Mouse (Mus musculus) kidney, embryonic 16.5 days (tissue): Measurements from ENCODE around the gene Pros1. TPM values are rescaled to one million over a fixed set of nuclear protein-coding genes. Genes with fewer than 3 reads are reported as not detected.
A peak's percentile ranks its signal among the peaks of the same experiment; 100 is the strongest.

Experiments used
- ATAC-seq: fragments of 200-750 bp; cut with Nextera tagmentation; 2 replicates; pipeline ENCODE4 v1.8.0; 2017; ENCODE audit warnings: moderate TSS enrichment; ENCODE audit not compliant: low FRiP score, low TSS enrichment
- H3K27ac ChIP-seq: fragments of 300-500 bp; sonication (generic); 2 replicates; pipeline ENCODE4 v1.5.1; 2014; ENCODE audit warnings: low read length
- H3K27me3 ChIP-seq: fragments of 300-500 bp; sonication (generic); 2 replicates; pipeline ENCODE4 v1.6.1; 2014; ENCODE audit warnings: low read length, control low read depth, mixed read lengths; ENCODE audit not compliant: insufficient read depth
- H3K36me3 ChIP-seq: fragments of 300-500 bp; sonication (generic); 2 replicates; pipeline ENCODE4 v1.6.1; 2014; ENCODE audit warnings: low read length, control low read depth, mixed read lengths; ENCODE audit not compliant: insufficient read depth
- H3K4me1 ChIP-seq: fragments of 300-500 bp; sonication (generic); 2 replicates; pipeline ENCODE4 v1.6.1; 2014; ENCODE audit warnings: low read length, control low read depth, mixed read lengths; ENCODE audit not compliant: insufficient read depth
- H3K4me2 ChIP-seq: fragments of 300-500 bp; sonication (generic); replicated peaks from 2 replicates; pipeline ENCODE4 v1.6.1; 2014; ENCODE audit warnings: low read depth, low read length
- H3K4me3 ChIP-seq: fragments of 300-500 bp; sonication (generic); 2 replicates; pipeline ENCODE4 v1.5.1; 2014; ENCODE audit warnings: mild to moderate bottlenecking, low read length
- H3K9ac ChIP-seq: fragments of 300-500 bp; sonication (generic); replicated peaks from 2 replicates; pipeline ENCODE4 v1.6.1; 2014; ENCODE audit warnings: low read length
- H3K9me3 ChIP-seq: fragments of 300-500 bp; sonication (generic); 2 replicates; pipeline ENCODE4 v1.6.1; 2016; ENCODE audit warnings: low read length, control low read depth
- WGBS: fragments of 180-500 bp; shearing (Covaris S2); extraction: QIAGEN DNeasy Blood & Tissue Kit; methylation state at CpG from one replicate; pipeline ENCODE4 v1.1.7; 2014; 5-methylcytosine and 5-hydroxymethylcytosine counted together
- polyA plus RNA-seq: library from polyadenylated mRNA; unstranded; fragments of >200 nt; fragmentation: Nextera tagmentation; extraction: Ambion mirVana; gene quantifications from 2 replicates; pipeline ENCODE4 v1.2.1, GENCODE M21; 2015

Pros1 gene
- polyA plus RNA-seq, 1 experiment from 2014 or later, result 37.9 TPM

- Histone ChIP-seq H3K36me3 (no peaks in the 10 kb centered on the region), H3K9ac (no peak overlapping the region), H3K27me3 (no peaks in the 10 kb centered on the region), H3K4me2 (no peak overlapping the region), H3K27ac (no peak overlapping the region), H3K4me1 (peaks cover 2% of the 10 kb centered on the region; the same call in 1 of the 2 replicates), H3K4me3 (no peak overlapping the region), H3K9me3 (no peaks in the 10 kb centered on the region)
- 95% methylated on average over 1 of the region's 1 CpGs for WGBS
- no peak for ATAC-seq
Observed at GRCm38 (mm10) chr16:62858018-62858417, 3.9 kb downstream of the Pros1 start.

- no peak overlapping the region for H3K27ac ChIP-seq
- ATAC-seq, result no peak
- H3K9ac ChIP-seq, result no peak overlapping the region
- no peak overlapping the region for H3K4me2 ChIP-seq
- peaks cover 2% of the 10 kb centered on the region; the same call in 1 of the 2 replicates for H3K4me1 ChIP-seq
- 86% methylated on average over 1 of the region's 1 CpGs for WGBS
- no peak overlapping the region for H3K4me3 ChIP-seq
- no peaks in the 10 kb centered on the region for H3K27me3 ChIP-seq
- H3K36me3 ChIP-seq, result no peaks in the 10 kb centered on the region
- H3K9me3 ChIP-seq, result no peaks in the 10 kb centered on the region
Observed at GRCm38 (mm10) chr16:62860140-62860539, 6.0 kb downstream of the Pros1 start.

GRCm38 (mm10) chr16:62861455-62861854 lies 7.3 kb downstream of the Pros1 start:
- Histone ChIP-seq H3K4me2 (no peak overlapping the region), H3K9ac (no peak overlapping the region), H3K27me3 (no peaks in the 10 kb centered on the region), H3K27ac (no peak overlapping the region), H3K9me3 (no peaks in the 10 kb centered on the region), H3K36me3 (no peaks in the 10 kb centered on the region), H3K4me3 (no peak overlapping the region), H3K4me1 (no peaks in the 10 kb centered on the region)
- no peak for ATAC-seq
- WGBS, result 73% methylated on average over 6 of the region's 6 CpGs

GRCm38 (mm10) chr16:62872688-62873117 lies 18.6 kb downstream of the Pros1 start:
- no peak overlapping the region for H3K4me3 ChIP-seq
- peaks cover 7% of the 10 kb centered on the region; the same call in 1 of the 2 replicates for H3K9me3 ChIP-seq
- no peak overlapping the region for H3K9ac ChIP-seq
- ATAC-seq, result peak; percentile 80
- H3K4me2 ChIP-seq, result no peak overlapping the region
- H3K4me1 ChIP-seq, result peaks cover 6% of the 10 kb centered on the region; the same call in 1 of the 2 replicates
- peak overlapping the region; percentile 55 for H3K27ac ChIP-seq
- H3K27me3 ChIP-seq, result no peaks in the 10 kb centered on the region
- H3K36me3 ChIP-seq, result no peaks in the 10 kb centered on the region
- 17% methylated on average over 5 of the region's 5 CpGs for WGBS

- Histone ChIP-seq H3K9ac (no peak overlapping the region), H3K4me1 (peaks cover 6% of the 10 kb centered on the region; the same call in 1 of the 2 replicates), H3K4me3 (no peak overlapping the region), H3K27me3 (no peaks in the 10 kb centered on the region), H3K9me3 (peaks cover 7% of the 10 kb centered on the region; the same call in 1 of the 2 replicates), H3K27ac (peak overlapping the region; percentile 55), H3K4me2 (no peak overlapping the region), H3K36me3 (no peaks in the 10 kb centered on the region)
- ATAC-seq, result peak; percentile 86; the same call in 1 of the 2 replicates
- 8% methylated on average over 4 of the region's 4 CpGs for WGBS
Observed at GRCm38 (mm10) chr16:62873180-62873579, 19.1 kb downstream of the Pros1 start.

GRCm38 (mm10) chr16:62874065-62874464 lies 20.0 kb downstream of the Pros1 start:
- 50% methylated on average over 6 of the region's 6 CpGs for WGBS

GRCm38 (mm10) chr16:62895824-62896223 lies 41.7 kb downstream of the Pros1 start:
- no peak overlapping the region for H3K4me2 ChIP-seq
- H3K27ac ChIP-seq, result no peak overlapping the region
- WGBS, result 89% methylated on average over 3 of the region's 3 CpGs
- no peak for ATAC-seq
- no peak overlapping the region for H3K9ac ChIP-seq
- H3K4me1 ChIP-seq, result no peaks in the 10 kb centered on the region
- no peaks in the 10 kb centered on the region for H3K36me3 ChIP-seq
- H3K27me3 ChIP-seq, result no peaks in the 10 kb centered on the region
- H3K4me3 ChIP-seq, result no peak overlapping the region
- H3K9me3 ChIP-seq, result no peaks in the 10 kb centered on the region

More at GRCm38 (mm10) chr16:62874065-62874464, 20.0 kb downstream of the Pros1 start:
- Histone ChIP-seq H3K9ac (no peak overlapping the region), H3K4me2 (no peak overlapping the region), H3K27ac (no peak overlapping the region), H3K4me3 (no peak overlapping the region), H3K4me1 (peaks cover 6% of the 10 kb centered on the region; the same call in 1 of the 2 replicates), H3K27me3 (no peaks in the 10 kb centered on the region), H3K36me3 (no peaks in the 10 kb centered on the region), H3K9me3 (peaks cover 7% of the 10 kb centered on the region; the same call in 1 of the 2 replicates)
- no peak for ATAC-seq

- 86% methylated on average over 1 of the region's 1 CpGs for WGBS
- Histone ChIP-seq H3K4me3 (no peak overlapping the region), H3K4me1 (no peaks in the 10 kb centered on the region), H3K36me3 (no peaks in the 10 kb centered on the region), H3K9ac (no peak overlapping the region), H3K9me3 (no peaks in the 10 kb centered on the region), H3K4me2 (no peak overlapping the region), H3K27ac (no peak overlapping the region), H3K27me3 (no peaks in the 10 kb centered on the region)
- ATAC-seq, result no peak
Observed at GRCm38 (mm10) chr16:62911364-62911763, 57.3 kb downstream of the Pros1 start.

GRCm38 (mm10) chr16:62912246-62912645 lies 58.1 kb downstream of the Pros1 start:
- Histone ChIP-seq H3K4me3 (no peak overlapping the region), H3K27ac (no peak overlapping the region), H3K9me3 (no peaks in the 10 kb centered on the region), H3K9ac (no peak overlapping the region), H3K36me3 (no peaks in the 10 kb centered on the region), H3K27me3 (no peaks in the 10 kb centered on the region), H3K4me2 (no peak overlapping the region), H3K4me1 (no peaks in the 10 kb centered on the region)
- ATAC-seq, result no peak
- 77% methylated on average over 2 of the region's 2 CpGs for WGBS

GRCm38 (mm10) chr16:62915530-62915929 lies 61.4 kb downstream of the Pros1 start:
- ATAC-seq, result no peak
- 82% methylated on average over 5 of the region's 5 CpGs for WGBS
- Histone ChIP-seq H3K9me3 (no peaks in the 10 kb centered on the region), H3K27ac (no peak overlapping the region), H3K4me2 (no peak overlapping the region), H3K36me3 (no peaks in the 10 kb centered on the region), H3K27me3 (no peaks in the 10 kb centered on the region), H3K9ac (no peak overlapping the region), H3K4me3 (no peak overlapping the region), H3K4me1 (no peaks in the 10 kb centered on the region)
